Mouse (Mus musculus) kidney, adult 2 months (tissue): ENCODE measurements at regions not wholly inside any gene's neighbourhood (a gene's known extent, or its start where the extent isn't known, plus 50 kb on each side); places are given as distances from the start of the nearest gene placed in this dataset.

ENCODE experiments used
- DNase-seq: peaks from one replicate; pipeline ENCODE4 v3.0.0; 2021
- H3K27ac ChIP-seq: fragments of 200-500 bp; 2 replicates; pipeline ENCODE4 v1.5.1; 2012; ENCODE audit warnings: low read depth, low read length, control low read depth, inconsistent platforms; ENCODE audit not compliant: insufficient read depth
- H3K27me3 ChIP-seq: fragments of 200-500 bp; replicated peaks from 2 replicates; pipeline ENCODE4 v1.6.1; 2012; ENCODE audit warnings: mild to moderate bottlenecking, moderate library complexity, low read length, inconsistent platforms; ENCODE audit not compliant: control insufficient read depth, insufficient read depth
- H3K36me3 ChIP-seq: fragments of 200-500 bp; 2 replicates; pipeline ENCODE4 v1.6.1; 2012; ENCODE audit warnings: mild to moderate bottlenecking, moderate library complexity, low read length, inconsistent platforms; ENCODE audit not compliant: control insufficient read depth, insufficient read depth
- H3K4me1 ChIP-seq: fragments of 200-500 bp; 2 replicates; pipeline ENCODE4 v1.6.1; 2011; ENCODE audit warnings: low read length; ENCODE audit not compliant: control insufficient read depth, insufficient read depth
- H3K4me3 ChIP-seq: fragments of 200-500 bp; 2 replicates; pipeline ENCODE4 v1.5.1; 2011; ENCODE audit warnings: mild to moderate bottlenecking, low read depth, low read length, control low read depth; ENCODE audit not compliant: insufficient read depth
- CTCF ChIP-seq: fragments of 200-500 bp; conservative IDR thresholded peaks from 2 replicates; pipeline ENCODE4 v1.5.1; 2011; ENCODE audit warnings: low read depth, mild to moderate bottlenecking, control low read depth, low read length, moderate library complexity, mixed read lengths; ENCODE audit not compliant: insufficient read depth, insufficient read length
- POLR2A ChIP-seq: fragments of 200-500 bp; IDR thresholded peaks from one replicate; pipeline ENCODE4 v1.6.1; 2011; ENCODE audit warnings: low read depth, low read length, control low read depth
- WGBS: fragments of 180-500 bp; shearing (Covaris S2); methylation state at CpG from one replicate; pipeline ENCODE4 v1.1.7; 2018; 5-methylcytosine and 5-hydroxymethylcytosine counted together

GRCm38 (mm10) chr6:81795281-81795680 lies 128.2 kb upstream of the Gcfc2 start:
- H3K36me3 ChIP-seq = no peaks in the 10 kb centered on the region
- TF ChIP-seq CTCF (no peak), POLR2A (no peak)
- 75% methylated on average over 6 of the region's 6 CpGs for WGBS
- H3K27ac ChIP-seq = no peak overlapping the region
- H3K4me1 ChIP-seq = no peaks in the 10 kb centered on the region
- no peak for DNase-seq
- 0 out of 2 replicates have a peak, but pooled peaks cover 1% of the 10 kb centered on the region for H3K27me3 ChIP-seq
- no peak overlapping the region for H3K4me3 ChIP-seq

DNA sequence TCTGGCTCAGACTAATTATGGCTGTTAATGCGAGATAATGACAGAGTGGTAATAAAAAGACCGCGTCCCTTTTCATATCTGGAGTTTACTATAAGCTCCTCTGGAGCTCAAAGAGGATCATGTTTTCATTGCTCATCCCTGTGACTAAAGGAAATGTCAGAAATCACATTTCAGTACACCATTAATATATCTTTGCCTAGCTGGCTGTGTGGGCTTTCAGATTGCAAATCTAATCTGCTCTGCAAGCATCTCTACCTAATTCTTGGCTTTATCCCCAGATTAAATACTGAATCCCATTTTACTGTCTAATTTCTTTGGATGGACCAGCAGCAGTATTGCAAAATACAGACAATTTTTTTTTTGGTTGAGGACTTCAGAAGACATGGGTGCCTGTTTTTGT lies 122.6 kb upstream of the Gcfc2 start:
- H3K4me3 ChIP-seq = no peak overlapping the region
- WGBS = 90% methylated on average over 3 of the region's 3 CpGs
- H3K4me1 ChIP-seq = no peaks in the 10 kb centered on the region
- no peak for TF ChIP-seq CTCF
- no peak for TF ChIP-seq POLR2A
- H3K27ac ChIP-seq = no peak overlapping the region
- H3K27me3 ChIP-seq = no peaks in the 10 kb centered on the region
- H3K36me3 ChIP-seq = no peaks in the 10 kb centered on the region
- DNase-seq = no peak

- H3K4me1 ChIP-seq = no peaks in the 10 kb centered on the region
- no peaks in the 10 kb centered on the region for H3K36me3 ChIP-seq
- DNase-seq = no peak
- H3K4me3 ChIP-seq = no peak overlapping the region
- 85% methylated on average over 3 of the region's 3 CpGs for WGBS
- TF ChIP-seq POLR2A = no peak
- TF ChIP-seq CTCF = no peak
- no peaks in the 10 kb centered on the region for H3K27me3 ChIP-seq
- H3K27ac ChIP-seq = no peak overlapping the region
Observed at GRCm38 (mm10) chr6:81801804-81802203, 121.7 kb upstream of the Gcfc2 start.

- WGBS = 91% methylated on average over 11 of the region's 11 CpGs
- no peak for TF ChIP-seq POLR2A
- TF ChIP-seq CTCF = no peak
- no peaks in the 10 kb centered on the region for H3K27me3 ChIP-seq
- H3K27ac ChIP-seq = no peak overlapping the region
- no peak for DNase-seq
- H3K36me3 ChIP-seq = no peaks in the 10 kb centered on the region
- H3K4me1 ChIP-seq = no peaks in the 10 kb centered on the region
- H3K4me3 ChIP-seq = no peak overlapping the region
Observed at GRCm38 (mm10) chr6:81805942-81806341, 117.5 kb upstream of the Gcfc2 start.

DNA sequence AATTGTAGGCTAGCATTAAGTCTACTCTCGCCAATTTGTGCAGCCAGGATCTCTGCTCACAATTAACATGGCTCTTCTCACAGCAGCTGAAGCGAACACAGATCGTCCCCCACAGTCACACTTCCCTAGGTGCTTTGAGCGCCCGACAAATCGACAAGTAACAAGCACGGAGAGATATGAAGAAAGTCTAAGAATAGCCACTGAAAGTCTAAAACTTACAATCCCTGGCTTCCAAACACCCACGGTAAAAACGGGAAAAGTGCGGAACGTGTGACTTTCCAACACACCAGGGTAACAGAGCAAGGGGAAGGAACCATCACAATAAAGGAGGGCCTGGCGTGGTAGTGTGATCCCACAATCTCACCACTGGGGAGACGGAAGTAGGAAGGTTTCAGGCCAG lies 114.8 kb upstream of the Gcfc2 start:
- H3K4me3 ChIP-seq = no peak overlapping the region
- no peak for DNase-seq
- no peak for TF ChIP-seq POLR2A
- no peak for TF ChIP-seq CTCF
- H3K27me3 ChIP-seq = no peaks in the 10 kb centered on the region
- no peak overlapping the region for H3K27ac ChIP-seq
- WGBS = 90% methylated on average over 13 of the region's 13 CpGs
- no peaks in the 10 kb centered on the region for H3K36me3 ChIP-seq
- no peaks in the 10 kb centered on the region for H3K4me1 ChIP-seq

- DNase-seq = no peak
- TF ChIP-seq CTCF (no peak), POLR2A (no peak)
- Histone ChIP-seq H3K27me3 (no peaks in the 10 kb centered on the region), H3K27ac (no peak overlapping the region), H3K4me3 (no peak overlapping the region), H3K4me1 (no peaks in the 10 kb centered on the region), H3K36me3 (no peaks in the 10 kb centered on the region)
- WGBS = 73% methylated on average over 8 of the region's 8 CpGs
Observed at GRCm38 (mm10) chr6:81815248-81815961, 108.1 kb upstream of the Gcfc2 start.

DNA sequence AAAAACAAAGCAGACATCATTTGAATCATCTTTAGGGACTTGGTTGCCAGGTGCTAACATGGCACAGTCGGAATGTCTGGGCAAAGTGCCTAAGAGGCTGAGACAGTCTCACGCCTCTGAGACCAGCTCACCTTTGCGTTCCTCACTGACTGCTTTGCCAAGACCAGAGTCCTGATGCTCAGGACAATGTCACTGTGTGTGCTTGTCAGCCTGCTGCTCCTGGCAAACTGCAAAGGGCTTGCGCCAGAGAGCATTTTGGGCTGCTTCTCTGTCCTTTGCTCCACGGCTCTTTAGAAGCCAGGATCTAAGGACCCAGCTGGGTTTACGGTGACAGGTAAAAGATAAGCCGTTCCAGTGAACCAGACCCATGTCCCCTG lies 107.5 kb upstream of the Gcfc2 start:
- TF ChIP-seq POLR2A (no peak), CTCF (no peak)
- DNase-seq = no peak
- Histone ChIP-seq H3K4me3 (no peak overlapping the region), H3K4me1 (no peaks in the 10 kb centered on the region), H3K27me3 (no peaks in the 10 kb centered on the region), H3K36me3 (no peaks in the 10 kb centered on the region), H3K27ac (no peak overlapping the region)
- 82% methylated on average over 7 of the region's 7 CpGs for WGBS
